Mouse (Mus musculus) hindbrain, embryonic 11.5 days (tissue): Measurements from ENCODE around the gene Bcl2l10. TPM values are rescaled to one million over a fixed set of nuclear protein-coding genes. Genes with fewer than 3 reads are reported as not detected.

ENCODE experiments used
- ATAC-seq: fragments of 200-750 bp; cut with Nextera tagmentation; 2 replicates; pipeline ENCODE4 v1.8.0; 2017; ENCODE audit warnings: mild to moderate bottlenecking, moderate TSS enrichment, moderate library complexity; ENCODE audit not compliant: low FRiP score
- DNase-seq: peaks from one replicate; pipeline ENCODE4 v3.0.0-alpha.2; 2015; ENCODE audit warnings: low spot score
- H3K27ac ChIP-seq: fragments of 300-500 bp; sonication (generic); 2 replicates; pipeline ENCODE4 v1.5.1; 2014; ENCODE audit warnings: mild to moderate bottlenecking, low read depth, low read length
- H3K27me3 ChIP-seq: fragments of 300-500 bp; sonication (generic); 2 replicates; pipeline ENCODE4 v1.6.1; 2014; ENCODE audit warnings: mild to moderate bottlenecking, low read length, moderate library complexity, mixed read lengths; ENCODE audit not compliant: control insufficient read depth, insufficient read depth
- H3K36me3 ChIP-seq: fragments of 300-500 bp; sonication (generic); 2 replicates; pipeline ENCODE4 v1.6.1; 2014; ENCODE audit warnings: mild to moderate bottlenecking, low read length, moderate library complexity, mixed read lengths; ENCODE audit not compliant: control insufficient read depth, insufficient read depth
- H3K4me1 ChIP-seq: fragments of 300-500 bp; sonication (generic); replicated peaks from 2 replicates; pipeline ENCODE4 v1.6.1; 2014; ENCODE audit warnings: low read length, mixed read lengths; ENCODE audit not compliant: control insufficient read depth, insufficient read depth
- H3K4me2 ChIP-seq: fragments of 300-500 bp; sonication (generic); replicated peaks from 2 replicates; pipeline ENCODE4 v1.6.1; 2014; ENCODE audit warnings: mild to moderate bottlenecking, low read depth, low read length
- H3K4me3 ChIP-seq: fragments of 300-500 bp; sonication (generic); 2 replicates; pipeline ENCODE4 v1.5.1; 2014; ENCODE audit warnings: low read depth, low read length
- H3K9ac ChIP-seq: fragments of 300-500 bp; sonication (generic); 2 replicates; pipeline ENCODE4 v1.6.1; 2014; ENCODE audit warnings: low read depth, low read length
- H3K9me3 ChIP-seq: fragments of 300-500 bp; sonication (generic); 2 replicates; pipeline ENCODE4 v1.6.1; 2016; ENCODE audit warnings: low read length; ENCODE audit not compliant: control insufficient read depth
- WGBS: fragments of 180-500 bp; shearing (Covaris S2); extraction: QIAGEN DNeasy Blood & Tissue Kit; methylation state at CpG from one replicate; pipeline ENCODE4 v1.1.7; 2014; 5-methylcytosine and 5-hydroxymethylcytosine counted together
- polyA plus RNA-seq: library from polyadenylated mRNA; unstranded; fragments of >200 nt; fragmentation: Nextera tagmentation; extraction: Ambion mirVana; gene quantifications from 2 replicates; pipeline ENCODE4 v1.2.1, GENCODE M21; 2014

Bcl2l10 gene
- polyA plus RNA-seq, 1 experiment from 2014 or later: not detected

- Histone ChIP-seq H3K27me3 (no peaks in the 10 kb centered on the region), H3K4me1 (no peaks in the 10 kb centered on the region), H3K9ac (no peak overlapping the region), H3K9me3 (no peaks in the 10 kb centered on the region), H3K4me2 (no peak overlapping the region), H3K27ac (no peak overlapping the region), H3K4me3 (no peak overlapping the region), H3K36me3 (no peaks in the 10 kb centered on the region)
- 62% methylated on average over 1 of the region's 1 CpGs for WGBS
- DNase-seq (no peak), ATAC-seq (no peak)
Observed at GRCm38 (mm10) chr9:75376428-75376827, 28.9 kb downstream of the Bcl2l10 start.

DNA sequence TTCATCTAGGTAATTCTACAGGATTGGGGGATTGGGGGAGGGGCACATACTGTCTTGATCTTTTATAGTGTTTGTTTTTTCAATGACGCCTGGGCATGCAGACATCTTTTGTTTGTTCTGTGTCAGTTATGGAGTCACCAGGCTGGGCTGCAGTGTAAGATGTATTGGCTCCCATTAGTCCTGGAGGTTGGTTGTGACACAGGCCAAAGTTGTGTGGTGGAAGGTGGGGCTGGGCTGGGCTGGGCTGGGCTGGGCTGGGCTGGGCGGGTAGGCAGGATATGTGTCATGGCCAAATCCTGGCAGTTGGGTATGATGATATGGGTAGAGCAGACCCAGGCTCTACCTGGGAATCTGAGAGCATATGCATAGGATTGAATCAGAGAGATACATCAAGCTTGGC is 31.2 kb downstream of the Bcl2l10 start:
- Histone ChIP-seq H3K9me3 (no peaks in the 10 kb centered on the region), H3K4me1 (no peaks in the 10 kb centered on the region), H3K9ac (no peak overlapping the region), H3K27ac (no peak overlapping the region), H3K4me2 (no peak overlapping the region), H3K27me3 (no peaks in the 10 kb centered on the region), H3K36me3 (no peaks in the 10 kb centered on the region), H3K4me3 (no peak overlapping the region)
- ATAC-seq: no peak
- WGBS: 96% methylated on average over 2 of the region's 2 CpGs
- DNase-seq: no peak

- Histone ChIP-seq H3K36me3 (peaks cover 3% of the 10 kb centered on the region; the same call in 1 of the 2 replicates), H3K27me3 (no peaks in the 10 kb centered on the region), H3K9ac (no peak overlapping the region), H3K27ac (no peak overlapping the region), H3K4me1 (no peaks in the 10 kb centered on the region), H3K4me2 (no peak overlapping the region), H3K4me3 (no peak overlapping the region), H3K9me3 (no peaks in the 10 kb centered on the region)
- ATAC-seq (no peak), DNase-seq (no peak)
- 94% methylated on average over 14 of the region's 14 CpGs for WGBS
Observed at GRCm38 (mm10) chr9:75382825-75383224, 35.3 kb downstream of the Bcl2l10 start.

DNA sequence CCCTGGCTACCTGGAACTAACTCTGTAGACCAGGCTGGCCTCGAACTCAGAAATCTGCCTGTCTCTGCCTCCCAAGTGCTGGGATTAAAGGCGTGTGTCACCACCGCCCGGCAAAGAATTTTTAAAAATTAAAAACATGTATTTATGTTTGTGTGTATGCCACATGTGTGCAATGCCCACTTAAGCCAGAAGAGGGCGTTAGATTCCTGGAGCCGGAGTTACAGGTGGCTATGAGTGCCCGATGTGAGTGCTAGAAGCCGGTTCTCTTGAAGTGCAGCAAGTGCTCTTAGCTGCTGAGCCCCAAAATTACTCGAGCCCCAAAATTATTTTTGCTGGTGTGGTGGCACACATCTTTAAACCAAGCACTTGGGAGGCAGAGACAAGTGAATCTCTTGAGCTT is 36.2 kb downstream of the Bcl2l10 start:
- ATAC-seq (no peak), DNase-seq (no peak)
- WGBS: 84% methylated on average over 9 of the region's 9 CpGs

GRCm38 (mm10) chr9:75384337-75384962 is 36.9 kb downstream of the Bcl2l10 start:
- no peak for DNase-seq
- 87% methylated on average over 3 of the region's 3 CpGs for WGBS
- no peak for ATAC-seq

More for the DNA sequence above, 36.2 kb downstream of the Bcl2l10 start:
- Histone ChIP-seq H3K4me2 (no peak overlapping the region), H3K4me1 (no peaks in the 10 kb centered on the region), H3K9ac (no peak overlapping the region), H3K36me3 (peaks cover 3% of the 10 kb centered on the region; the same call in 1 of the 2 replicates), H3K4me3 (no peak overlapping the region), H3K27ac (no peak overlapping the region), H3K27me3 (no peaks in the 10 kb centered on the region), H3K9me3 (no peaks in the 10 kb centered on the region)

GRCm38 (mm10) chr9:75385218-75385974 is 37.8 kb downstream of the Bcl2l10 start:
- Histone ChIP-seq H3K9ac (no peak overlapping the region), H3K27me3 (no peaks in the 10 kb centered on the region), H3K4me2 (no peak overlapping the region), H3K4me3 (no peak overlapping the region), H3K4me1 (no peaks in the 10 kb centered on the region), H3K9me3 (no peaks in the 10 kb centered on the region), H3K27ac (no peak overlapping the region), H3K36me3 (peaks cover 6% of the 10 kb centered on the region)
- DNase-seq: no peak
- 85% methylated on average over 9 of the region's 9 CpGs for WGBS
- no peak for ATAC-seq

More at GRCm38 (mm10) chr9:75384337-75384962, 36.9 kb downstream of the Bcl2l10 start:
- H3K27ac ChIP-seq: no peak overlapping the region
- H3K27me3 ChIP-seq: no peaks in the 10 kb centered on the region
- no peak overlapping the region for H3K9ac ChIP-seq
- H3K36me3 ChIP-seq: peaks cover 6% of the 10 kb centered on the region
- H3K4me1 ChIP-seq: no peaks in the 10 kb centered on the region
- H3K4me3 ChIP-seq: no peak overlapping the region
- H3K9me3 ChIP-seq: no peaks in the 10 kb centered on the region
- no peak overlapping the region for H3K4me2 ChIP-seq

GRCm38 (mm10) chr9:75393251-75393650 is 45.7 kb downstream of the Bcl2l10 start:
- Histone ChIP-seq H3K36me3 (peaks cover 10% of the 10 kb centered on the region; the same call in 1 of the 2 replicates), H3K27ac (no peak overlapping the region)
- ATAC-seq: no peak

DNA sequence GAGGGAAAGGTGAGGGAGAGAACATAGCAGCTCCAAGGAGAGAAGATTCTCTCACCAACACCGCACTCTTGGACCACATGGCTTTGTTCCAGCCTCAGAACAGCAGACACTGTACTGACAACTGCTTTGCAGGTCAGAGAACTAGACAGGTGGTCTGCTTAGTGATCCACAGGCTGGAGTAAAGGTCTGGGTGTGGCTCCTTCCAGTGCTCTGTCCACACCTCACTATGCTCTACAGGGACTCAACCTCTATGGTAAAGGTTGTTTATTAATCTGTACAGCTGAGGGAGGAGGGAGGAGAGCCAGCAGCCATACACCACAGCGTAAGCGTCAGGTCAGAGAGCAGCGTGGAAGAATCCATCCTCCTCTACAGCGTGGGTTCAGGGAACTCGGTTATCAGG is 48.4 kb downstream of the Bcl2l10 start:
- Histone ChIP-seq H3K9ac (no peak overlapping the region), H3K9me3 (no peaks in the 10 kb centered on the region), H3K4me1 (no peaks in the 10 kb centered on the region), H3K27ac (no peak overlapping the region), H3K4me3 (no peak overlapping the region), H3K4me2 (no peak overlapping the region), H3K27me3 (no peaks in the 10 kb centered on the region), H3K36me3 (peaks cover 6% of the 10 kb centered on the region; the same call in 1 of the 2 replicates)
- 91% methylated on average over 6 of the region's 6 CpGs for WGBS
- no peak for ATAC-seq
- no peak for DNase-seq

More at GRCm38 (mm10) chr9:75393251-75393650, 45.7 kb downstream of the Bcl2l10 start:
- 77% methylated on average over 12 of the region's 12 CpGs for WGBS
- no peak overlapping the region for H3K4me3 ChIP-seq
- H3K9me3 ChIP-seq: no peaks in the 10 kb centered on the region
- H3K9ac ChIP-seq: no peak overlapping the region
- H3K27me3 ChIP-seq: no peaks in the 10 kb centered on the region
- no peak for DNase-seq
- no peaks in the 10 kb centered on the region for H3K4me1 ChIP-seq
- no peak overlapping the region for H3K4me2 ChIP-seq

DNA sequence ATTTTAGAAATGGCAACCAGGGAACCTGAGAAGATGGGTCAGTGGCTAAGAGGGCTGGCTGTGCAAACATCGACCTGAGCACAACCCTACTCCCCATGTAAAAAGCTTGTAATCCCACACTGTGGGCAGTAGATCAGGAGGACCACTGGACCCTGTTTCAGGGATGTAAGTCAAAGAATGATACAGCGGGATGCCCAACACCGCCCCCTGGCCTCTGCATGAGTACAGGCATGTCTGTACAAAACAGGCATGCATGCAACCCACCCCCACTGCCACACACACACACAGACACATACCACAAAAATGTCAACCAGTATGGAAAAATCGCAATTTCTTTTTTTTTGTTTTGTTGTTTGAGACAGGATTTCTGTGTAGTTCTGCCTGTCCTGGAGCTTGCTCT is 51.5 kb downstream of the Bcl2l10 start:
- no peak overlapping the region for H3K9ac ChIP-seq
- 94% methylated on average over 4 of the region's 4 CpGs for WGBS
- no peak overlapping the region for H3K4me2 ChIP-seq
- no peaks in the 10 kb centered on the region; the same call in 1 of the 2 replicates for H3K4me1 ChIP-seq
- no peak overlapping the region for H3K27ac ChIP-seq
- ATAC-seq: no peak
- H3K36me3 ChIP-seq: peaks cover 6% of the 10 kb centered on the region; the same call in 1 of the 2 replicates
- H3K27me3 ChIP-seq: no peaks in the 10 kb centered on the region
- no peaks in the 10 kb centered on the region for H3K9me3 ChIP-seq
- no peak overlapping the region for H3K4me3 ChIP-seq
- no peak for DNase-seq
